Mouse (Mus musculus): ENCODE results near the gene Ugt1a8.

GRCm38 (mm10) chr1:88218591-88218990, 131.0 kb downstream of the Ugt1a8 start:
- TF ChIP-seq POLR2A (IDR thresholded peaks at IDR 0.05; ENCODE audit: borderline replicate concordance, low read depth, low read length) (no peak), CTCF (IDR thresholded peaks at IDR 0.05; ENCODE audit: low read depth, low read length) (no peak)

Data from bone marrow macrophage, adult 2 months (primary cell).